Mouse (Mus musculus): ENCODE results near the gene Clmp.
"Not testable (repeated sequence)": the region's sequence is repeated elsewhere in the genome, so short reads cannot be mapped to it uniquely, and the experiment has no call there.

The Clmp gene

DNA sequence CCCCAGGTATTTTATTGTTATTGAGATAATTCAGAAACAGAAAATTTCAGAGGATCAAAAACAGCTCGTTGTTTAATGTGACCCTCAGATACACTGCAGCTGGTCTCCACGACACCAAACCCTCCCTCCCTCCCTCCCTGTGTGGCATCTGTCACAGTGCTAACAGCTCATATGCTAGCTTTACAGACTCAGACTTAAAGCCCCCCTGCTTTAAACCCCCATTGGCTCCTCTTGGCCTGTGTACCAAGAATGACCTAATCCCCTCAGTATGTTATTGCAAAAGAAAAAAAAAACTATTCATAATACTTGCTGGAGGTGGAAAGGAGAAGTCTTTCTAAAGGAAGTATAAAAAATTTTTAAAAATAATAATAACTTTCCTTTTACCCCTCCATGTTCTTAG, 46.5 kb downstream of the Clmp start:
- no peak for DNase-seq

DNA sequence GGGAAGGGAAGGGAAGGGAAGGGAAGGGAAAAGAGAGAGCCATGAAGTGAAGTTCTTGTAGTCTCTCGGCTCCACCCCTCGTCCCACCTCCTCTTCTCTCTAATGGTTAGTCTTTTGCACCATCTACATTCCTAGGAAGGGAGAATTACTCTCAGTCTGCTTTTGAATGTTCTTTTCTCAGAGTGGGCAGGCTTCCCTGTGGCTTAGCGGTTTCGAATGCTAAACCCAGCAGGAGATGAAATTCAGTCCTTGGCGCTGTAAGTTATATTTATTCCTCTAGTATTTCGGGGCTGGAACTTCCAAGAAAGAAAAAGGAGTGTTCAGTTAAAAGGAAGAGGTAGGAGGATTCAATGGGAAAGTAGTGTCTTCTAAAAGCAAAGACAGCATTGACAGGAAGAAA, 51.4 kb downstream of the Clmp start:
- DNase-seq, result no peak

DNA sequence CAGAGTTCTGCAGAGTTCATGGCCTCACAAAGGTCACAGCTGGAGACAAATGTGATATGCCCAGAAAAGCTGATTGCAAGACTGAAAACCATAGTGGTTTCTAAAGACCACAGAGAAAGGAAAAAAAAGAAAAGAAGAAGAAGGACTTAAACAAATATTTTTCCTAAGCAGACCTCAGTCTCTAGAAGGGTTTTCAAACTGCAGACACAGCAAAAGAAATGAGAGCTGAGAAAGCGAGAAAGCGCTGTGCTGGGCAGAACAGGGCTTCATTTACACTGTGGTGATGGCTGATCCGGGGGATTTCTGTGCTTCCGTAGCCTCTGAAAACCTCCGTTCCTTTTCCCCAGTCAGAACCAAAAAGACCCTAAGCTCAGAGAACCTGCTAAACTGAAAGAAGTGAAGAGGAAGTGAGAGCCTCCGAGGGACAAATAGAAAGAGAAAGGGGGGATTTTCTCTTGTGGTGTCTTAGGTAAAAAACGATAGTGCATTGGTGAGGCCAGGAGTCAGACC, 57.8 kb downstream of the Clmp start:
- DNase-seq, result no peak

DNA sequence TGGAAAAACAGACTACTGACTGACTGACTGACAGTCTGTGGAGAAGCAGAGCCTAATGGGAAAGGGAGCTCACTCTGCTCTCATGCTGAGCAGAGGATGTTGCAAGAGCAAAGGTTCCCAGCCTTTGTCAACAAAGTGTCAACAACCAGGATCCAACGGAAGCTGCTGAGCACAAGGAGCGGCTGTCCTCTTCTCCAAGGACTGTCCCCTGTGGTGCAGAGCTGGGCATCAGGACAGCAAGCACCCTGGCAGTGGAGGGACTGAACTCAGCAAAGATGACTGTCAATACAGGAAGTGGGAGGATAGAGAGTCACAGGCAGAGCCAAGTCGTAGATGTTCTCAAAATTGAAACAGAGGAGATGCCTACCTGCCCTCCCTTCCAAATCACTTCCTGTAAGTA, 58.5 kb downstream of the Clmp start:
- peak in 1 of 2 experiments; percentile 10 for DNase-seq

DNA sequence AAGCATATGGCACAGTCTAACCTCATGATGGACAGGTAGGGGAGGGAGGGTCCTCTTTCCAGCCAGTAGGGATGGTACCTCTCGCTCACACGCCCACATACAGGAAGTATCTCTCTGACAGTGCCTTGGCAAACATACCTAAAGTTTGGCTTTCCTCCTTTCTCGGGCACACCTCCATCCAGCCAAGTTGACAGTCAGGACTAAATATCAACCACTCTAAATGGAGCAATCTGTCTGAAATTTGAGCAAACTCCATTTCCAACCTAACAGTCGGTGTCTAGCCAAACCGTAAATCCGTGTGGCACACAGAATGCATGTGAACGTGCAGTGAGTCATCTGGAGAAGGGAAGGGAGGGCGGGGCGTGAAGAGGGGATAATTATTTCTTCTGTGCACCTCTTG, 61.0 kb downstream of the Clmp start:
- no peak for DNase-seq

DNA sequence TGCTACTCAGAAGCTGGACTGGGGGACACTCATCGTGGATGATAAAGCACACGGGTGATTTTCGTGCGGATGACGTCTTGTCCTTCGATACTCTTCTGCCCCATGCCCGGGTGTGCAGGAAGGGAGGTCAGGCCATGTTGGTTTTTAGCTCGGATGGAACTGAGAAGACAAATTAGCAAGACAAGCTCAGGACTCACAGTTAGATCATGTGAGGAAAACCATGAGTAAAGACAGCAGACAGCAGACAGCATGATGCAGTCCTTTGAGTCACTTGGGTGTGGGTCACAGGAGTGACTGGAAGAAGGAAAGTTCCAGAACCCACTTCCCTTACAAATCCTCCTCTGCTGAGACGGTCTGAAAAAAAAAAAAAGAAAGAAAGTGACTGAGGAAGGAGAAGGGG, 61.5 kb downstream of the Clmp start:
- no peak for DNase-seq

DNA sequence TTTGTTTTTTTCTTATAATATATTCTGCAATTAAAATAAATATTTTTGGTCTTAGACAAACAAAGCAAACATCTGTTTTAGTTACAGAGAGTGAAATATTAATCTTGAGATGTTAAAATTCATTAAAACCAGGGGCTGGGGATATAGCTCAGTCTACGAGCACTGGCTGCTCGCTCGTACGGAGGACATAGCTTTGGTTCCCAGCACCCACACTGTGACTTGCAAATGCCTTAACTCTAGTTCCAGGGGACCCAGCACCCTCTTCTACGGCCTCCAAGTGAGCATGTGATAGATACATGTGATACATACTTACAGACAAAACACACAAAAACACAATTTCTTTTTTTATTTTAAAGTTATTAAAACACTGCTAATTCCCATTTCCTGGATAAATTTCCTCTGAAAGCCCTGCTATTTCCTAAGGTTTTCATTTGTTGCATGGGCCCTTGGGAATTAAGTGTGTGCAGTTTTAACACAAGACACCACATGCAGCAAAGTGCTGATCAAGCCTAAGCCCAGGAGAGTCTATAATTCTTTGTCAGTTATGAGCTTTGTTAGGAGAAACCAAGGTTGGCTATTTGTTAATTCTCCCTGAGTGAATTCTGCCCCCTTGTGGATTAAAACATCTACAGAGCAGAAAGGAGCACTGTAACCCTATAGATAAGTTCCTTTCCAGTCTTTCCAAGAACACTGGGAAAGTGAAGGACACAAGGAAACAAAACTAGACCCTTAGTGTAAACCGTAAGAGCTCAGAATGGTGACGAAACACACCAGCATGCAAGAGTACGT, 64.3 kb downstream of the Clmp start:
- peak in 1 of 2 experiments; percentile 35 for DNase-seq

DNA sequence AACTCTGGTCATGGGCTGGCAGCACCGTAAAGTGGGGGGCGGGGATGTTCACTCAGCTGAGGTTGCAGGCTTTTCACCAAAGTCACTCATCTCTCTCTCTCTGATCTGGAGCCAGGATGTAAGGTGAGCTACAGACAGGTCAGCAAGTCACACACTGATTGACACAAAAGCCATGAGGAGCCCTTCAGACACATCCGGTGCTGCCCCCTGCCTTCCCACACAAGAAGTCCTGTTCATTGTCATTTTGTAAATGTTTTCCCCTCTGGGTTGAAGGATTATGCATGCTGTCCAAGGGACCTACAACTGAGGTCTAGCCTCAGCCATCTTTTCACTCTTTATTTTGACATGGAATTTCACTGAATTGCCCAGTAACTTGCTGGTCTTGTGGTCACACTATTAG, 66.0 kb downstream of the Clmp start:
- no peak for DNase-seq

DNA sequence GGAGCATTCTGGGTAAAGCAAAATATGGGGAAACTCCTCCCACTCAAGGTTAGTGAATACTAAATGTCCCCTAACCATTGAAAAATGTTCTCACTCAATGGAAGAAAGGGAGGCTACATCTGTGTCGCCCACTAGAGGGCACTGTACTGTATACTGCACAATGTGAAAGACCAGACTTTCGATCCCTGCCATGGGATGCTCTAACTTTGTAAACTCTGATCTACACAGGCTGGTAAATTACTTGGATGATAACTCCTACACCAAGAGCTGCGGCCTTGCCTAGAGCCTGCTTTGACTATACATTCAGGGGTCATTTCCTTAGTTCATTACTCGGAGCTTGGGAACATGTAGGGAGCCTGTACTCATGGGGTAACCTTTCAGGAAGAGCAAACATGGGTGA, 70.6 kb downstream of the Clmp start:
- DNase-seq, result peak; percentile 52 to 79

DNA sequence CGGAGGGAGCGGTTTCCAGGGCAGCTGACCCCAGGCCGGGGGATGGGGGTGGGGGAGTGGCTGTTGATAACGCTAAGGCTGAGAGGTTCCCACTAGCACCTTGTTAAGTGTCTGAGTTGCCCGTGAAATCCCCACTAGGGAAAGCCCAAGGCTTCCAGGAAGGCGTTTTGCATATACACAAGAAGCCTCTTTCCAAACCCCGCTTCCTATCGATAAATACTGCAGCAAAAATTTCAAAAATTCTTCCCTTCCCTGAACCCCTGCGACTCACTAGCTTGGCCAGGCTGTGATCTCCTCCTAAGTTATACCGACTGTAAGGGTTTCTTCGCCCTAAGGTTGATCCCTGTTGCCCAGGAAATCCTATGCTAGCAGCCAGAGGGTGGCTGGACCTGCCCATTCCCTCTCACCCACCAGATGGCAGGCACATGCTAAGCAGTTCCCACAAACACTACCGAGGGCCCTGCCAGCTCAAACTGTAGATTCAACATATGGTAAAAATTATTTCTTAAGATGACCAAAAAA, 71.4 kb downstream of the Clmp start:
- DNase-seq, result peak; percentile 73 to 79

DNA sequence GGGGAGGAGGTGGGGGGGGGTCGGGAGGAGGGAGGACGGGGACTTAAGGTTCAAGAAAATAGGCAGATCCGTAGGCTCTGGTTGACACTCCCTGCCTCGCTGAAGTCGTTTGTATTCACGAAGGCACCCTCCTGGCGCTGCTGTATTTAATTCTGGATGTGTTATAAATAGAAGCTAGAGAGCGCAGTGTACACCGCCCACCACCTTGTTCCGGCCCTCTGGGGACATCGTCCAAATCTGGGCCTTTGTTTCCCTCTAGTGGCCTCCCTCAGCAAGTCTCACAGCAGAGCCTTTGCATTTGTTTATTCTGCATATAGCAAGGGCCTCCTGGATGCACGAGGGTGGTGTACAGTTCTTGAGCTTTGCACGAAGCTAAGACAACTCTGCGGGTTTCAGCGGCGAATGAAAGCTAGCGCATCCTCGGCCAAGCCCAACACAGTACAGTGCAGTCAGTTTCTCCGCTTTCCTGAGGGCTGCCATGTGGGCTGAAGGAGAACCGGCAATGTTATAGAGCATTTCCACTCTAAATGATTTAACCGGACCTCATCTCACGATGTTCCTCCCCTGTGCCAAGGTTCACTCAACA, 72.0 kb downstream of the Clmp start:
- peak; percentile 76 to 84 for DNase-seq

DNA sequence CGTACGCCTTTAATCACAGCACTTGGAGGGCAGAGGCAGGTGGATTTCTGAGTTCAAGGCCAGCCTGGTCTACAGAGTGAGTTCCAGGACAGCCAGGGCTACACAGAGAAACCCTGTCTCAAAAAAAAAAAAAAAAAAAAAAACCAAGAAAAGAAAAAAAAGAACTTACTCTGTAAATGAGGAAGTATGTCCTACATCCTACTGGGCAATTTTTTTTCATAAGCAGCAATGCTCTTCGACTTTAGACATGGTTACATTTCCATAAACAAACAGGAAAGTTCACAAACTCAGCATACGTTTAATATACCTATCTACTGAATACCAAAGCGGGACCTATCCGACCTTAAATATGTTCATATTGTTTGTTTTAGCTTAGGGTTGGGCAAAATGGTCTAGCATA, 76.6 kb downstream of the Clmp start:
- no peak for DNase-seq

DNA sequence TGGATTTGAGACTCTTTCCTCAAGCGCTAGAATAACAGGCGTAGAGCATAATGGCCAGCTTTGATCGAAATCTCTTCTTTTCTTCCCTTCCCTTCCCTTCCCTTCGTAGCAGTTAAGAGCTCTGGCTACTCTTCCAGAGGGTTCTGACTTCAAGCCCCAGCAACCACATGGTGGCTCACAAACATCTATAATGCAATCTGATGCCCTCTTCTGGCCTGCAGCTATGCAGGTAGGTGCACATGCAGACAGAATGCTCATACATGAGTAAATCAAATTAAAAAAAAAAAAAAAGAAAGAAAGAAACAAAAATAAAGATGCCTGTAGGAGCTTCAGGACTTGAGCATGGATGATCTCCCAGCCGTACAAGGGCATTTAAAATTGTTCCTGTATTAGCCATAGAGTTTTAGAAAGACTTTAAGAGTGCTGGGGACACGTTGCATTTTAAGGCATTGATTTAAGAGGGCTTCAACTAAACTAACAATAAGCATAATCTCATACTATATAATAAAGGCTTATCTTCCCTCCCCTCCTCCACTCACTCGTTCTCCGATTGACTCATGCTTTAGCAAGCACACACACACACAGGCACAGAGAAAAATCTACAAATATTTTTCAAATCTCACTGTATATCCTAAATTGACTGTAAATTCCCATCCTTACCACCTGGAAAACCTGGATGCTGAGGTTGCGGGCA, 79.3 kb downstream of the Clmp start:
- DNase-seq, result no peak

DNA sequence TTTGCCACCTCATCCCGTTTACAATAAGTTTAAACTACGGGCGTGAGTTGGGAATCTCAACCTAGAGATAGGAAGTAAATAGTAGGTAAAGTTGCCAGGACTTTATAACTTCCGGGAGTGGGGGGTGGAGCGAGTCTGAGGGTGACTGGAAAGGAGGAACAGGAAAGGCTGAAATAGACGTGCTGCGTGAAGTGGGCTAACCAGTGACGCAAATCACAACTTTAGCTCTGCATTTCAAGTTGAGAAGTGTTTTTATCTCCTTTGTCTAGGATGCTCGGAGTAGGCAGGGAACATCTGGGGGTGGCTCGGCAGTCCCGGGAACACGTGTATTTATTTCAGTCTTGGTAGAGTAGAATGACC, 79.8 kb downstream of the Clmp start:
- DNase-seq, result peak; percentile 24 to 50

DNA sequence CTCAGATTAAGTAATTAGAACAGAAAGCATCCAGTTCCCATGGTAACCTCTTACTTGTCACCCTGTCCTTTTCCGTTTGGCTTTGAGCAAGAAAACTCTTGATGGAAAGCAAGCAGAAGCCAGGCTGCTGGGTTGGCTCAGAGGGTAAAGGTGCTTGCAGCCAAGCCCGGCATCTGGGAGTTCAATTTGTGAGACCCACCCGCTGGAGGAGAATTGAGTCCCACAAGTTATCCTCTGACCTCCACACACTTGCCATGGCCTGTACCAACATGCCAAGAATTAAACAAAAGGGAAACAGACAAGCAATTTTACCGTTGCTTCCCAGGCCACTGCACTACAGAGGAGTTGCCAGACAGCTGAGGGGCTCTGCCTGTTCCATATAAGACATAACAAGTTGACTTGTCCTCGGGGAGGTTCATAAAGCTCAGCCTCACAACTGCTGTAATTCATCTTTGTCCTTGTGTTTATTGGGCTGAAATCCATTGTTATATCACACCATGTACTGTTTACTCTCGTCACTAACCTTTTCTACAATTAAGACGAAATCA, 80.4 kb downstream of the Clmp start:
- no peak for DNase-seq

DNA sequence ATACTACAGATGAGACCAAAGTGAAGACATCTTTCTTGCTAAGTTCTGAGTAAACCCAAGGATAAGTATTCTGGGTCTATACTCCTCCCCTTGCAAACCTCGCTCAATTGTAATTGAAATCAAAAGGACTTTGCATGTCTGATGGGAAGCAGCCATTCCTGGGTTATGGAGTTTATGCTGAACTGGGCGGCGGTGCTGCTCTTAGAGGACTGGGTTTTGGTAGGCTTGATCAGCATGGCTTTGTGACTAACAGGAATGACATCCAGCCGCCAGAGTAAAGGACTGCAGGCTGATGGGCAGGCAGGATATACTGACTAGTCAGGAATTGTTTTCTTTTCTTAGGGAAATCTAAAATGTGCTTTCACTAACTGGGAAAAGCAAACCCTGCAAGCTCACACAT, 82.2 kb downstream of the Clmp start:
- no peak for DNase-seq

DNA sequence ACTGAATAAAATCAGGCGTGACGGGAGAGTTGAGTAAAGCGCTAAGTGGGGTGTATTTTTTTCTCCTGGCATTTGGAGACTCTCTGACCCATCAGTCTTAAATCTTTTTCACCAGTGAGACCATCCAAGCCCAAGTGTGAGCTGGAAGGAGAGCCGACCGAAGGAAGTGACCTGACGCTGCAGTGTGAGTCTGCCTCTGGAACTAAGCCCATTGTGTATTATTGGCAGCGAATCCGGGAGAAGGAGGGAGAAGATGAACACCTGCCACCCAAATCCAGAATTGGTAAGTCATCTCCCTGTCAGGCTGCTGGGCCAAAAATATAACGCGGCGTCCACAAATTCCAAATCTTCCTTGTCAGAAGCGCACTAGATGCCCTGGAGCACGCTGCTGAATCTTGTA, 86.5 kb downstream of the Clmp start:
- no peak for DNase-seq

DNA sequence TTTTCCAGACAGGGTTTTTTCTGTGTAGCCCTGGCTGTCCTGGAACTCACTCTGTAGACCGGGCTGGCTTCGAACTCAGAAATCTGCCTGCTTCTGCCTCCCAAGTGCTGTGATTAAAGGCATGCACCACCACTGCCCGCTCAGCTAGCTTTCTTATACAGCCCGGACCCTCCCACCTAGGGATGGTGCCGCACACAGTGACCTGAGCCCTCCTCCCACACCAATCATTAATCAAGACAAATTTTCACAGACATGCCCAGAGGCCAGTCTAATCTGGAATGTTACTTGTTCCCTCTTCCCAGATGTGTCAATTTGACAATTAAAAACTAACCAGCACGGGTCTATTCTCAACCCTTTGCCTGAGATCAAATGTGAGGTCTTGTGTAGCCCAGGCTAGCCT, 87.4 kb downstream of the Clmp start:
- DNase-seq, result not testable (repeated sequence)

DNA sequence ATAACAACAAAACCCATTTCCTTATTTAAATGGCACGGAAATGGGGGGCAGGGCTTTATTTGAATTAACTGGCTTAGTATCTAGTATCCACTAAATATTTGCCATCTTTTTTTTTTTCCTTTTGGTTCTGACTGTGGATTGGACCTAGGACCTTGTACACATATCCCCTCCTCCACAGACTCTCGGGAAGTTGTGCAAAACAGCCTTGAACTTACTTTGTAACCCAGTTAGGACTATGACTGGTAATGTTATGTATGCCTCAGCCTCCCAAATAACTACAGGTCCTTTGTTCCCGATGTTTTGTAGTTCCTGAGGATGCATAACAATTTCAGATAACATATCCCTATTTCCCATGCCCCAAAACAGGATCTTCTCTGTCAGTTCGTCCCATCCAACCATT, 88.1 kb downstream of the Clmp start:
- no peak for DNase-seq

DNA sequence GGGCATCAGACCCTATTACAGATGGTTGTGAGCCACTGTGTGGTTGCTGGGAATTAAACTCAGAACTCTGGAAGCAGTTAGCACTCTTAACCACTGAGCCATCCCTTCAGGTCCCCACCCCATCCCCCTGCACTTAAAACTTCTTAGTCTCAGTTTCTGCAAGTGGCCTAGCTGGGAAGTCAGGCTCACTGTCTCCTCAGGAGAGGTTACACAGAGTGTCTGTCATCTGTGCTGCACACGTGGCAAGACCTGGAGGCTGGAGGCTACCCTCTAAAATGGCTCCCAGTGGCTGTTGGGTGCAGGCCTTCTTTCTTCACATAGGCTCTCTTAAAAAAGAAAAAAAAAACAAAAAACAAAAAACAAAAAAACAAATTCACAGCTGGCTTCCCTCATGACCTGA, 90.3 kb downstream of the Clmp start:
- no peak for DNase-seq

DNA sequence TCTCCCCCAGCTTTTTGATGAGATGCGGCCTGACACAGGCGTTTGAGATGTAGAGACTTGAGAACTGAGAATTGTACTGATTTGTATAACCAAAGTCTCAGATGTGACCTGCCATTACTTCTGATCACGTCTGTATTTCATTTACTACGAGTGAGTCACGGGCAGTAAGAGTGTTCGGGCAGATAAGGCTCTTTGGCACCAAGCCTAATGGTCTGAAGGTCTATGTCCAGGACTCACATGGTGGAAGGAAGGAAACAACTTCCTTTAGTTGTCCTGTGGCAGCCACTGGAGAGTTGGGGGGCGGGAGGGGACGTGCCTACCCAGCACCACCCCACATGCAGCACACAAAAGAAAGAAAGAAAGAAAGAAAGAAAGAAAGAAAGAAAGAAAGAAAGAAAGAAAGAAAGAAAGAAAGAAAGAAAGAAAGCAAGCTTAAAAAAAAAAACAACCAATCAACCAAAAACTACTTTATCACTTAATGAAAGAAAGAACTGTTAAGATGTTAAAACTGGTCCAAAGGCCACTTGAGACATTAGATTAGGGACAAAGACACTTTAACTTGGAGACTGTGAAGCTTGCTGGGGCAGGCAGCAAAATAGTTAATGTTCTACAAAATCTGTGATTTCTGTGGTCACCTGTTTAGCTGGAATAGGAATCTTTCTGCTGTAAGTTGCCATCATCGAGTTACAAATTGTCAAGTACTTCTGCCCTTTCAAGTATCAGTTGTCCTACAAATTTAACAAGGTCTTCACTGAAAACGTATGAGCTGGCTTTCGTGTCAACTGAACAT, 90.9 kb downstream of the Clmp start:
- DNase-seq, result peak; percentile 77 to 81

DNA sequence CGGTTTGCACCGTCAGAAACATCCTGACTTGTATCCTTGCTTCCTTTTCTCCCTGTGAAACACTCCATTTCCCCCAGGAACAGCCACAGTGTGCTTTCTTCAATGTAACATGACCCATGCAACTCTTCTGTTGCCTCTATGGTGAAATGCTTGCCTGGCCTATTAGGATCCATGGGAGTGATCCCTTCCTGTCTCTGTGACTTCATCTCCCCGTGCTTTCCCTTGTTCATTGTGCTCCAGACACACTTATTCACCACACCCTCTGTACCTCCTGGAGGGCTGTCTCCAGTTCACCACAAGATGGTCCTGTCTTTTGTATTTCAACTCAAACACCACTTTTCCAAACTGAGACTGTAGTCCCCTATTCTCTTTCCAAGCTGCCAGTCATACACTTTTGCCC, 94.3 kb downstream of the Clmp start:
- no peak for DNase-seq

Data from kidney, postnatal 25 days (tissue).